Mouse (Mus musculus) erythroblast, embryonic 14.5 days (primary cell): ENCODE measurements around the gene 2310007B03Rik.

Source experiments
- GATA1 ChIP-seq: IDR thresholded peaks from 2 replicates; pipeline ENCODE4 v1.6.1; 2012; ENCODE audit warnings: low read length, inconsistent platforms, mixed read lengths
- TAL1 ChIP-seq: IDR thresholded peaks from 3 replicates; pipeline ENCODE4 v1.6.1; 2012; ENCODE audit warnings: low read length, inconsistent platforms, mixed read lengths

DNA sequence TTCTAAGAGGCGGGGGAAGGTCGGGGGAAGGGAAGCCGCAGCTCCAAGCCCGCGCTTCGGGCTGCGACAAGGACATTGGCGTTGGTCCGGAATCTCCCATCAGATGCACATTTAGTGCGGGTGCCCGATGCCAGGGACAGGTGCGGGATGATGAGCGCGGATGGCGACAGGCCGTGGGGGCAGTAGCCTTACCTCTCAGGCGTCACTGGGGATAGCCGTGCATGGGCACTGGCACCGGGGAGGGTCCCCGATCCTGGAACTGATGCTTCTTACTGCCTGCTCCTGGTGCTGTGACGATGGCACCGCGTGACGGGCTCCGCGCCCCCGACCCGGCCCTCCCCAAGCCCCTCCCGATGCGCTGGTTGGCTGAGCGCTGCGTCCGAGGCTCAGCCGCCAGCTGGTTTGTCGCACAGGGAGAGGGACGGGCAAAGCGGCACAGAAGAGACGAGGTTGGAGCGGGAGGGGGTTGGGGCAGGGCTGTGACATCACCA lies 59.1 kb downstream of the 2310007B03Rik start, which contains the start of gene Kif1a:
- TF ChIP-seq GATA1 (no peak), TAL1 (no peak)
